Comparison of ENCODE assay signal across 8 mouse cellular contexts in genomic region chr7:81452971-81453441, GRCm38 (mm10). TPM values are rescaled to one million over a fixed set of nuclear protein-coding genes. Genes with fewer than 3 reads are reported as not detected.
DNase-seq lines count a peak whose midpoint lies in the region; ATAC-seq and TF ChIP-seq lines count a peak whose summit lies in the region.

No protein-coding gene starts in this region.

- ATAC-seq in heart, embryonic 11.5 days (replicated peaks; ENCODE audit: insufficient number of reproducible peaks, low FRiP score, low TSS enrichment) = no peak
- peak; percentile 40; the same call in 1 of the 2 replicates for ATAC-seq in kidney, embryonic 15.5 days (replicated peaks; ENCODE audit: low FRiP score)

- H3K27me3 ChIP-seq in testis, adult 2 months (ENCODE audit: control insufficient read depth, insufficient read depth, low read length) = no peaks in the 10 kb centered on the region
- H3K27me3 ChIP-seq in heart, embryonic 11.5 days (ENCODE audit: control insufficient read depth, insufficient read depth, low read length) = peaks cover 60% of the 10 kb centered on the region
- H3K27me3 ChIP-seq in kidney, embryonic 15.5 days = peaks cover 88% of the 10 kb centered on the region

- no peak for TF ChIP-seq POLR2A in testis, adult 2 months (IDR thresholded peaks at IDR 0.05; ENCODE audit: control insufficient read depth, low read depth, low read length)

- H3K27ac ChIP-seq in testis, adult 2 months (ENCODE audit: control insufficient read depth, insufficient read depth, low read depth, low read length) = peak overlapping the region; percentile 71
- no peak overlapping the region for H3K27ac ChIP-seq in heart, embryonic 11.5 days (ENCODE audit: low read depth, low read length)
- H3K27ac ChIP-seq in kidney, embryonic 15.5 days = no peak overlapping the region

- H3K4me3 ChIP-seq in testis, adult 2 months (ENCODE audit: control insufficient read depth, low read depth, low read length) = peak overlapping the region; percentile 81
- H3K4me3 ChIP-seq in heart, embryonic 11.5 days (ENCODE audit: low read depth, low read length) = peak overlapping the region; percentile 63
- H3K4me3 ChIP-seq in kidney, embryonic 15.5 days (replicated peaks) = peak overlapping the region; percentile 51

- H3K9ac ChIP-seq in heart, embryonic 11.5 days (ENCODE audit: low read depth, low read length) = no peak overlapping the region
- no peak overlapping the region for H3K9ac ChIP-seq in kidney, embryonic 15.5 days

- H3K4me1 ChIP-seq in testis, adult 2 months (ENCODE audit: control insufficient read depth, insufficient read depth, low read length) = peaks cover 19% of the 10 kb centered on the region
- peaks cover 17% of the 10 kb centered on the region for H3K4me1 ChIP-seq in heart, embryonic 11.5 days (ENCODE audit: control insufficient read depth, insufficient read depth, low read length)
- peaks cover 26% of the 10 kb centered on the region for H3K4me1 ChIP-seq in kidney, embryonic 15.5 days

- H3K4me2 ChIP-seq in heart, embryonic 11.5 days = peak overlapping the region; percentile 93
- peak overlapping the region; percentile 85 for H3K4me2 ChIP-seq in kidney, embryonic 15.5 days

- 5% methylated on average over 21 of the region's 21 CpGs for WGBS in heart, embryonic 11.5 days (ENCODE audit: insufficient replicate concordance)
- WGBS in kidney, embryonic 15.5 days = 4% methylated on average over 21 of the region's 21 CpGs

- no peaks in the 10 kb centered on the region for H3K9me3 ChIP-seq in heart, embryonic 11.5 days (replicated peaks; ENCODE audit: control insufficient read depth, low read length)
- H3K9me3 ChIP-seq in kidney, embryonic 15.5 days (replicated peaks) = no peaks in the 10 kb centered on the region

- H3K36me3 ChIP-seq in testis, adult 2 months (ENCODE audit: control insufficient read depth, insufficient read depth, low read length) = no peaks in the 10 kb centered on the region
- H3K36me3 ChIP-seq in heart, embryonic 11.5 days (ENCODE audit: control insufficient read depth, insufficient read depth, low read length) = no peaks in the 10 kb centered on the region
- no peaks in the 10 kb centered on the region for H3K36me3 ChIP-seq in kidney, embryonic 15.5 days

- DNase-seq in testis, postnatal 10 days (ENCODE audit: low spot score) = no peak
- DNase-seq in embryo, embryonic 9.5 days (ENCODE audit: extremely low spot score) = peak; percentile 57
- DNase-seq in mesoderm, embryonic 11.5 days (ENCODE audit: low read depth, low spot score) = peak; percentile 30
- no peak for DNase-seq in natural killer cell, adult 2 months (ENCODE audit: low spot score in 2 of 2)
- DNase-seq in thymus, postnatal 10 days (ENCODE audit: low spot score in 2 of 2) = no peak

- no peak for TF ChIP-seq CTCF in testis, adult 2 months (IDR thresholded peaks at IDR 0.05; ENCODE audit: control insufficient read depth, insufficient read depth, insufficient replicate concordance, low read depth, low read length)

RNA-seq across cellular contexts. Expression of gene Cpeb1, which starts 2.3 kb away (rescaled TPM):
- polyA plus RNA-seq in testis, adult 2 months (2012; rRNA removed) = 9.2 and 12.0 TPM in 2 replicates
- 2.9 and 3.3 TPM in 2 replicates for polyA plus RNA-seq in heart, embryonic 11.5 days (2014; fragmentation: Nextera tagmentation; extraction: Ambion mirVana)
- 0.87 and 1.9 TPM in 2 replicates for polyA plus RNA-seq in kidney, embryonic 15.5 days (2015; fragmentation: Nextera tagmentation; extraction: Ambion mirVana)

RNA-seq across cellular contexts. Expression of gene Ap3b2, which starts 40.7 kb away (rescaled TPM):
- 0.22 and 0.40 TPM in 2 replicates for polyA plus RNA-seq in testis, adult 2 months (2012; rRNA removed)
- polyA plus RNA-seq in heart, embryonic 11.5 days (2014; fragmentation: Nextera tagmentation; extraction: Ambion mirVana) = 11.4 and 15.0 TPM in 2 replicates
- 1.2 and 2.6 TPM in 2 replicates for polyA plus RNA-seq in kidney, embryonic 15.5 days (2015; fragmentation: Nextera tagmentation; extraction: Ambion mirVana)

RNA-seq across cellular contexts. Expression of gene BC048679, which starts 45.1 kb away (rescaled TPM):
- 0.77 and 13.1 TPM in 2 replicates for polyA plus RNA-seq in testis, adult 2 months (2012; rRNA removed)
- not detected in 2 replicates for polyA plus RNA-seq in heart, embryonic 11.5 days (2014; fragmentation: Nextera tagmentation; extraction: Ambion mirVana)
- not detected in 2 replicates for polyA plus RNA-seq in kidney, embryonic 15.5 days (2015; fragmentation: Nextera tagmentation; extraction: Ambion mirVana)

Comparison
In these comparisons a context has a peak if more than half of its experiments do, and no peak if none do; other contexts are left out.
1. DNase-seq: peak in embryo, embryonic 9.5 days (single experiment) and mesoderm, embryonic 11.5 days (single experiment); none in testis, postnatal 10 days (single experiment), natural killer cell, adult 2 months (0 of 2) and thymus, postnatal 10 days (0 of 2).
2. Peak in every context shown above with its lines, with median percentiles within 50 percentile points of each other: H3K4me3 ChIP-seq.